Mouse (Mus musculus): ENCODE measurements at regions not wholly inside any gene's neighbourhood (a gene's known extent, or its start where the extent isn't known, plus 50 kb on each side); places are given as distances from the start of the nearest gene placed in this dataset.

- Histone ChIP-seq H3K36me3 (ENCODE audit: insufficient read depth, low read length) (no peaks in the 10 kb centered on the region), H3K4me3 (ENCODE audit: low read depth, low read length) (no peak overlapping the region), H3K9me3 (ENCODE audit: low read length) (no peaks in the 10 kb centered on the region), H3K4me1 (ENCODE audit: insufficient read depth, low read depth, low read length) (no peaks in the 10 kb centered on the region), H3K4me2 (replicated peaks; ENCODE audit: low read depth, low read length) (no peak overlapping the region), H3K9ac (replicated peaks; ENCODE audit: low read depth) (no peak overlapping the region), H3K27ac (ENCODE audit: low read length) (no peak overlapping the region), H3K27me3 (replicated peaks; ENCODE audit: insufficient read depth, low read length) (no peaks in the 10 kb centered on the region)
- no peak for DNase-seq (ENCODE audit: low spot score)
- no peak for ATAC-seq
- WGBS, result 60% methylated on average over 5 of the region's 5 CpGs
- TF ChIP-seq CTCF (IDR thresholded peaks at IDR 0.05) (no peak), EP300 (IDR thresholded peaks at IDR 0.05) (no peak)
These were observed 461.0 kb upstream of the Slc8a1 start for GRCm38 (mm10) chr17:82199031-82199642.

GRCm38 (mm10) chr17:82184261-82184660 lies 446.1 kb upstream of the Slc8a1 start:
- Histone ChIP-seq H3K27me3 (replicated peaks; ENCODE audit: insufficient read depth, low read length) (no peaks in the 10 kb centered on the region), H3K4me2 (replicated peaks; ENCODE audit: low read depth, low read length) (no peak overlapping the region), H3K4me3 (ENCODE audit: low read depth, low read length) (no peak overlapping the region), H3K27ac (ENCODE audit: low read length) (no peak overlapping the region), H3K9me3 (ENCODE audit: low read length) (no peaks in the 10 kb centered on the region), H3K9ac (replicated peaks; ENCODE audit: low read depth) (no peak overlapping the region), H3K4me1 (ENCODE audit: insufficient read depth, low read depth, low read length) (no peaks in the 10 kb centered on the region), H3K36me3 (ENCODE audit: insufficient read depth, low read length) (no peaks in the 10 kb centered on the region)
- 72% methylated on average over 2 of the region's 2 CpGs for WGBS
- no peak for DNase-seq (ENCODE audit: low spot score)
- TF ChIP-seq CTCF (IDR thresholded peaks at IDR 0.05), result no peak
- TF ChIP-seq EP300 (IDR thresholded peaks at IDR 0.05), result no peak
- ATAC-seq, result no peak

- no peaks in the 10 kb centered on the region for H3K4me1 ChIP-seq (ENCODE audit: insufficient read depth, low read depth, low read length)
- no peak overlapping the region for H3K4me3 ChIP-seq (ENCODE audit: low read depth, low read length)
- WGBS, result 79% methylated on average over 1 of the region's 1 CpGs
- no peak overlapping the region for H3K9ac ChIP-seq (replicated peaks; ENCODE audit: low read depth)
- TF ChIP-seq CTCF (IDR thresholded peaks at IDR 0.05), result no peak
- TF ChIP-seq EP300 (IDR thresholded peaks at IDR 0.05), result no peak
- no peak overlapping the region for H3K4me2 ChIP-seq (replicated peaks; ENCODE audit: low read depth, low read length)
- H3K36me3 ChIP-seq (ENCODE audit: insufficient read depth, low read length), result no peaks in the 10 kb centered on the region
- H3K27ac ChIP-seq (ENCODE audit: low read length), result no peak overlapping the region
- DNase-seq (ENCODE audit: low spot score) (no peak), ATAC-seq (no peak)
- no peaks in the 10 kb centered on the region for H3K27me3 ChIP-seq (replicated peaks; ENCODE audit: insufficient read depth, low read length)
- H3K9me3 ChIP-seq (ENCODE audit: low read length), result no peaks in the 10 kb centered on the region
These were observed 433.0 kb upstream of the Slc8a1 start for GRCm38 (mm10) chr17:82171216-82171615.

GRCm38 (mm10) chr17:82153446-82153845 lies 415.3 kb upstream of the Slc8a1 start:
- DNase-seq (ENCODE audit: low spot score) (no peak), ATAC-seq (no peak)
- H3K4me2 ChIP-seq (replicated peaks; ENCODE audit: low read depth, low read length), result no peak overlapping the region
- H3K27me3 ChIP-seq (replicated peaks; ENCODE audit: insufficient read depth, low read length), result no peaks in the 10 kb centered on the region
- H3K9me3 ChIP-seq (ENCODE audit: low read length), result no peaks in the 10 kb centered on the region
- H3K36me3 ChIP-seq (ENCODE audit: insufficient read depth, low read length), result no peaks in the 10 kb centered on the region
- no peak overlapping the region for H3K4me3 ChIP-seq (ENCODE audit: low read depth, low read length)
- TF ChIP-seq EP300 (IDR thresholded peaks at IDR 0.05) (no peak), CTCF (IDR thresholded peaks at IDR 0.05) (no peak)
- 38% methylated on average over 2 of the region's 2 CpGs for WGBS
- no peak overlapping the region for H3K9ac ChIP-seq (replicated peaks; ENCODE audit: low read depth)
- no peaks in the 10 kb centered on the region for H3K4me1 ChIP-seq (ENCODE audit: insufficient read depth, low read depth, low read length)
- H3K27ac ChIP-seq (ENCODE audit: low read length), result no peak overlapping the region

GRCm38 (mm10) chr17:82134843-82135242 lies 396.7 kb upstream of the Slc8a1 start:
- H3K4me2 ChIP-seq (replicated peaks; ENCODE audit: low read depth, low read length), result no peak overlapping the region
- no peaks in the 10 kb centered on the region for H3K36me3 ChIP-seq (ENCODE audit: insufficient read depth, low read length)
- no peak overlapping the region for H3K9ac ChIP-seq (replicated peaks; ENCODE audit: low read depth)
- no peaks in the 10 kb centered on the region for H3K27me3 ChIP-seq (replicated peaks; ENCODE audit: insufficient read depth, low read length)
- no peak overlapping the region for H3K4me3 ChIP-seq (ENCODE audit: low read depth, low read length)
- H3K27ac ChIP-seq (ENCODE audit: low read length), result no peak overlapping the region
- no peak for ATAC-seq
- no peaks in the 10 kb centered on the region for H3K4me1 ChIP-seq (ENCODE audit: insufficient read depth, low read depth, low read length)
- DNase-seq (ENCODE audit: low spot score), result no peak
- WGBS, result 75% methylated on average over 3 of the region's 3 CpGs
- TF ChIP-seq EP300 (IDR thresholded peaks at IDR 0.05), result no peak
- TF ChIP-seq CTCF (IDR thresholded peaks at IDR 0.05), result no peak
- no peaks in the 10 kb centered on the region for H3K9me3 ChIP-seq (ENCODE audit: low read length)

GRCm38 (mm10) chr17:82132941-82133340 lies 394.8 kb upstream of the Slc8a1 start:
- no peaks in the 10 kb centered on the region for H3K27me3 ChIP-seq (replicated peaks; ENCODE audit: insufficient read depth, low read length)
- no peak for TF ChIP-seq EP300 (IDR thresholded peaks at IDR 0.05)
- H3K4me3 ChIP-seq (ENCODE audit: low read depth, low read length), result no peak overlapping the region
- no peaks in the 10 kb centered on the region for H3K9me3 ChIP-seq (ENCODE audit: low read length)
- 68% methylated on average over 3 of the region's 3 CpGs for WGBS
- no peaks in the 10 kb centered on the region for H3K36me3 ChIP-seq (ENCODE audit: insufficient read depth, low read length)
- H3K27ac ChIP-seq (ENCODE audit: low read length), result no peak overlapping the region
- ATAC-seq (no peak), DNase-seq (ENCODE audit: low spot score) (no peak)
- H3K9ac ChIP-seq (replicated peaks; ENCODE audit: low read depth), result no peak overlapping the region
- no peaks in the 10 kb centered on the region for H3K4me1 ChIP-seq (ENCODE audit: insufficient read depth, low read depth, low read length)
- H3K4me2 ChIP-seq (replicated peaks; ENCODE audit: low read depth, low read length), result no peak overlapping the region

- TF ChIP-seq CTCF (IDR thresholded peaks at IDR 0.05), result no peak
- TF ChIP-seq EP300 (IDR thresholded peaks at IDR 0.05), result no peak
- 74% methylated on average over 3 of the region's 3 CpGs for WGBS
These were observed 349.0 kb upstream of the Slc8a1 start for GRCm38 (mm10) chr17:82087141-82087540.

More at GRCm38 (mm10) chr17:82087141-82087540, 349.0 kb upstream of the Slc8a1 start:
- ATAC-seq (no peak), DNase-seq (ENCODE audit: low spot score) (no peak)
- H3K27ac ChIP-seq (ENCODE audit: low read length), result no peak overlapping the region
- no peaks in the 10 kb centered on the region for H3K27me3 ChIP-seq (replicated peaks; ENCODE audit: insufficient read depth, low read length)
- no peak overlapping the region for H3K4me3 ChIP-seq (ENCODE audit: low read depth, low read length)
- no peaks in the 10 kb centered on the region for H3K9me3 ChIP-seq (ENCODE audit: low read length)
- H3K36me3 ChIP-seq (ENCODE audit: insufficient read depth, low read length), result no peaks in the 10 kb centered on the region
- H3K4me2 ChIP-seq (replicated peaks; ENCODE audit: low read depth, low read length), result no peak overlapping the region
- H3K9ac ChIP-seq (replicated peaks; ENCODE audit: low read depth), result no peak overlapping the region
- H3K4me1 ChIP-seq (ENCODE audit: insufficient read depth, low read depth, low read length), result no peaks in the 10 kb centered on the region

Data from lung, postnatal 0 days (tissue).